Mouse (Mus musculus): ENCODE results near the gene Shisa5. TPM values are rescaled to one million over a fixed set of nuclear protein-coding genes. Genes with fewer than 3 reads are reported as not detected.

Shisa5 gene
- total RNA-seq (2014; fragmentation: Nextera tagmentation) (52.0 and 52.8 TPM in 2 replicates), total RNA-seq (2017) (37.6 and 74.5 TPM in 2 replicates)

DNA sequence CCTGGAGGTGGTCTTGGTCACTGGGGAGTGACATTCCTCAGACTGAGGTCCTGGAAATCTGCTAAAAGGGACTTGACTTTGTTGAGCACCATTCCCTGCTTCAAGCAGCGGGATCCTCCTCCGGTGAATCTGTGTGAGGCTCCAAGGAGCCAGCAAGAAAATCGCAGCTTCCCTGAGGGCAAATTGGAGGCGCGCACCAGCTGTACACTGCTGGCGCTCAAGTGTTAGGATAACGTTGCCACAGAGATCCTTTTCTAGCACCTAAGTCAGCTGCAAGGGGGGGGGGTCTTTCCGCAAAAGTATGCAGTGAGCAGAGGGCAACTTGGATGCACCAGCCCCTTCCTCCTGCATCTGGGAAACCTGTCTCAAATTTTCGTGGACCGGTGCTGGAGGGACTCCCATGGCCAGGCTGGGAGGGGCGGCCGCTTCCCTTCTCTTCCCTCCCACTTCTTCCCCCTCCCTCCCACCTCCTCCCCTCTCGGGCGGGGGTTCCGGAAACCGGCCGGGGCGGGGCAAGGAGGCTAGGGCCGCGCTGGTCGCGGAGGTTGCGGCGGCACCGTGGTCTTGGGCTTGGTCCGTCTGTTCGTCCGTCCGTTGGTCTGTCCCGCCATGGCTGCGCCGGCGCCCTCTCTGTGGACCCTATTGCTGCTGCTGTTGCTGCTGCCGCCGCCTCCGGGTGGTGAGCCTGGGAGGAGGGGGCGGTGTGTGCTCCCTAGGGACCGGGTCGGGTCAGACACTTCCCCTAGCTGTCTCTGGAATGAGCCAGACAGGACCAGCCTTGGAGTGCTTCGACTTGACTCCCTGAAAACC is at the start of gene Shisa5:
Gene Shisa5 (plus strand): TSS at position 480 of the 810 bp plus-strand sequence.
- ATAC-seq (replicated peaks; ENCODE audit: low FRiP score, low TSS enrichment, poor library complexity, severe bottlenecking): peak; percentile 90

DNA sequence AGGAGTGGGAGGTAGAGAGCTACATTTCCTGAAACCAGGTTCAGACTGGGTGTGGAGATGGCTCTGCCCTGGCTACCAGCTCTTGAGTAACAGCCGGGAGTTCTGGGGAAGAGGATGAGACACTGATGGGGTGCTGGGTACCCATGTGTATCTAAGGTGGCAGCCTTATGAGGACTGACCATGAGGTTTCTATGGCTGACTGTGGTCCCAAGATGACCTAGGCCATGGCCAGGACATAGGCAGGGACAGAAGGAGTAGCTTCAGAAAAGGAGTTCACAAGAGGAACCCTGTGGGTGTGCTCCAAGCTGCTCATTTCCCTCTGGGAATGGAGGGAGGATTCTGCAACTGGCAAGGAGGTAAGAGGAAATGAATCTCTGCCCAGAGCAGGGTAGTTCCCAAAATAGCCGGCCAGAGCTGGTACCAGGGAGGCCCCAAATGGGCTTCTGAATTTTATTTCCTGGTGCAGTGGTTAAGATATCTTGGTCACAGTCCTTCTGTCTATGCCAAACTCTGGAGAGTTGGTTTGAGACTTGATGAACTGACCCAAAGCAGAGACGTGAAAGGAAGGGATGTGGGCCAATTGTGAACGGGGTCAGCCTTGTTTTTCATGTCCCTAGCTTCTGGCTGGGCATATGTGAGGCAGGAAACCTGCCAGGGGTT is 48.4 kb upstream of the Shisa5 start:
- ATAC-seq (replicated peaks; ENCODE audit: low FRiP score, low TSS enrichment, poor library complexity, severe bottlenecking): no peak

DNA sequence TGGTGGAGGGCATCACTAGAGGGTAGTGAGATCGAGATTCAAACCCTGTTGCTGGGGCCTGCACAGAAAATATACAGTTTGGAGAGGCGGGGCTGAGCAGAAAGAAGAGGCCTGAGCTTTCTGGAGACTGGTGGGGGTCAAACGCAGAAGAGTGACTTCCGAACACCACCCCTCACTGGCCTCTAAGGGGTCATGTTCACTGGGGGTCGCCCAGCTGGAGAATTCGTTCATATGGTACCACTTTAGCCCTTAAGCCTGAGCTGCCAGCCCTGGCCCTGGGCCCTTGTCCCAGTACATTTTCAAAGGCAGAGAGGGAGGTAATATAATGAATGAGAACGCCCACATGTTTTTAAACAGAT is 47.9 kb upstream of the Shisa5 start:
- no peak for ATAC-seq (replicated peaks; ENCODE audit: low FRiP score, low TSS enrichment, poor library complexity, severe bottlenecking)

DNA sequence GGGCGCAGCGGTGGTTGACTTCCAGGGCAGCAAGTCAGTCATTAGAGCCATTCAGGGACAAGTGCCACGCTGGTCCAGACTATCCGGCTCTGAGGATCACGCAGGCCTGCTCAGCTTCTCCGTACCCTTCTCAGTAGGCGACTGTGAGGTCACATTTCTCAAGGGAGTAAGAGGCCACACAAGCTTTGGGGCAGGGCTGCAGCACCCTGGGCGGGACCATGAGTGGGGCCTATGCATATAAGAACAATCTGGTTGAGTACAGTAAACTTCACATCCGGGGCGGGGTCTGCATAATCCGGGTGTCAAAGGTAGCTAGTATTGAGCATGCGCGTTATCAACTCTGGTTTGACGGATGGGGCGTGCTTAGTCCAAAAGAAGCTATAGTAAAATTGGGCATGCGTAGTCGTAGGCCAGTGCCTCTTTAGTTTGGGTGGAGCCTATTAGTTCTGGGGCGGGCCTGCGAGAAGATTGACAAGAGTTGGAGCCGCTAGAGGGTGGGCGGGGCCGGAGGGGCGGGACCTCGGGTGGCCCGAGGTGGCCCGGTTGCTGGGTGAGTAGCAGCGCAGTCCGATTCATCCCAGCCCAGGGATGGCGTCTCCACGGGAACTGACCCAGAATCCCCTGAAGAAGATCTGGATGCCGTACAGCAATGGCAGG is 46.8 kb upstream of the Shisa5 start, which contains the start of gene Pfkfb4:
Gene Pfkfb4 (plus strand): TSS at position 351 of the 657 bp plus-strand sequence.
- peak; percentile 91 for ATAC-seq (replicated peaks; ENCODE audit: low FRiP score, low TSS enrichment, poor library complexity, severe bottlenecking)

DNA sequence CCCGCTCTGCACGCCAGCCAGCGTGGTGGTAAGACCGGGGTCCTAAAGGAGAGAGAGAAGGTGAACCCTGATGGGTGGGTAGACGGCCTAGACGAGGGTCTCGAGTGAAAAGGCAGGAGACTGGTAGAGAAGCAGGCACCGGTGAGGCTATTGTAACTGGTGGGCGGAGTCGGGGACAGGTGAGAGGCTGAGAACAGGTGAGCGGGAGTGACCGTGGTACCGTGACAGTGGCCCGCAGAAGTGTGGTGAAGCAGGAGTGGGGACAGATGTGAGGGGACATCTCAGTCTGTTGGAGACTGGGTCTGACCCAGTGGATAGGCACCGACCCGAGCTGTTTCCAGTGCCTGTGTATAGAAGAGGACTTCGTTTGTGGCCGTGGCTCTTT is 46.3 kb upstream of the Shisa5 start:
- no peak for ATAC-seq (replicated peaks; ENCODE audit: low FRiP score, low TSS enrichment, poor library complexity, severe bottlenecking)

DNA sequence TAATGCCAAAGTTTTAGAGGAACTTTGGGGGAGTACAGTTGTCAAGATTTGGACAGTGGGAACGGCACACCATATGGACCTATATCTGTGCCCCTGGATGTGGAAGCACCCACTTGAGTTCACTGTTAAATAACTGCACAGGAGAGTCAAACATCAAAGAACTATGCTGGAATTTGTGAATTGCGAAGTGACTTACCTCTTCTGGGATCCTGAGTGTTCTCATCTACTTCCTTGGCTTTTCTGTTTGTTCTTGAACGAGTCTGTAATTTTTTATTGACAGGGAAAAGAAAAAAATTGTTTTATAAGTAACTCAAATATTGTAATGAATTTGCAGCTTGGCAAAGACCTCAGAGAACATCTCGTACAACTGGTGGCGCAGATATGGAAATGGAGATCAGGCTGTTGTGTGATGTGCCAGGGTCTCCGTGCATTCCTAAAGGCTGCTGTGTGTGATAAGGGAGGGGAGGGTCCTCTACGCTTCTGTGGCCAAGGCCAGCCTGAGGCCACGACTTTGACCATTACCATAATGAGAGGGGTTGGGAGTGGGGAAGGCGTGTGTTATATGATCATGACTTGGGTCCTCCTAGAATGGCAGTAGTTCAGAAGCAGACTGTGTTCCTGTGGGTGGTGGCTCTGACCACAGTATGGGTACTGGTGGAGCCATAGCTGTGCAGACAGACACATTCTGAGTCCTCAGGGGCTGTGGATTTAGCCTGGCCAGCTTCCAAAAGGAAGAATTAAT is 45.6 kb upstream of the Shisa5 start:
- ATAC-seq (replicated peaks; ENCODE audit: low FRiP score, low TSS enrichment, poor library complexity, severe bottlenecking): no peak

DNA sequence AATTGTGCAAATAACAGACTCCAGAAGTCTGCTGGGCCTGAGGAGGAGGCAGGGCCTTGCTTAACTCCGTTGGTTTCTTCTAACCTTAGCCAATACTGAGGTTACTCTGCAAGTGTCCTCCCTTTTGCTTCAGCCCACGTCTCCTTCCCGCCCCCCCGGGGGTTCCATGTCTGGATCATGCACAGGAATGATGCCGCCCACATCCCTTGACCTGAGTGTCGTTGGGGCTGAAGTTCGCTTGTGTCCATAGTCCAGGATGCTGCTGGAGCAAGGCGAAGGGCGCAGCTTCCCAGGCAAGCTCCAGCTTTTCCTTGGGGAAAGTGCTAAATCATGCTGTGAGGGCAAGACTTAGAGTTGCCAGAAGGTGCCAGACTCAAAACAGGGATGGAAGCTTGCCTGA is 42.0 kb upstream of the Shisa5 start:
- no peak for ATAC-seq (replicated peaks; ENCODE audit: low FRiP score, low TSS enrichment, poor library complexity, severe bottlenecking)

DNA sequence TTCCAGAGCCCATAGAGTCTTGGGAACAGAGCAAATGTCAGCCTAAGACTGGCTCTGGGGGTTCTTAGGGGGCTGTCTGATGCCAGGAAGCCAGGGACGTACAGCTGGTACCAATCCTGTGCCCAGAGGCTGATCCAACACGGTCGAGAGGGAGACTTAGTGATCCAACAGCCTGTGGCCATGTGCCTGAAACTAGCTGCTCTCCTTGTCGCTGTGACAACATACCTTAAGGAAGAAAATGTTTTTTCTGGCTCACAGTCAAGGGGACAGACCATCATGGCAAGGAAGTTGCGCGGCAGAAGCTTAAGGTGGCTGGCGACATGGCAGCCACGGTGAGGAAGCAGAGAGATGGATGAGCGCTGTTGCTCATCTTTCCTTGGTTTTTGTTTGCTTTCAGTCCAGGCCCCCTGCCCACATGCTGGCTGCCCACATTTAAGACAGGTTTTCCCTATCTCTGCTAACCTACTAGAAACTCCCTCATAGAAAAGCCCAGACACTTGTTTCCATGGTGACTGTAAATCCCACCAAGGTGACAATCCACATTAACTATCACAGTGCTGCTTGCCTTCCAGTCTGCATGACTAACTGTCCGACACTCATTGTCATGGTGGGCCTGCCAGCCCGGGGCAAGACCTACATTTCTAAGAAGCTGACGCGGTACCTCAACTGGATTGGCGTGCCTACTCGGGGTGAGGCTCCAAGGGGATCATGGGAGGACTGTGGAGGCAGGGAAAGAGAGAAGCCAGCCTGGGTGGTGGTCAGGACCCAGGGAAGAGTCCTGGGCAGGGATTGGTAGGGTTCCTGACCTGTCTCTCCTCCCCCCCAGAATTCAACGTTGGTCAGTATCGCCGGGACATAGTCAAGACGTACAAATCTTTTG is 39.8 kb upstream of the Shisa5 start:
- no peak for ATAC-seq (replicated peaks; ENCODE audit: low FRiP score, low TSS enrichment, poor library complexity, severe bottlenecking)

DNA sequence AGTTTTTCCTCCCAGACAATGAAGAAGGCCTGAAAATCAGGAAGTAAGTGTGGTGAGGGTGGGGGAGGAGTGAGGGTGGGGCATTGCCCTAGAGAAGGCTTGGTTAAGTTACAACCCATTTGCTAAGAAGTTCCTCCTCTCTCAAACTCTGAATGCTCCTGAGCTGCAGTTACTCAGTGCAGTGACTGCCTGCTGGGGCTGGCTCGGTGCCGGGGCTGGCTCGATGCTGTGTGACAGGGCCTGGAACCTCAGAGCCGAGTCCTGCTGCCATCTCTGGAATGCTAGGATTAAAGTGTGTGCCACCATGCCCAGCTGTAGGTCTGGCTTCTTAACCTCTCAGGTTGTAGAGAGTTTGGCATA is 39.2 kb upstream of the Shisa5 start:
- no peak for ATAC-seq (replicated peaks; ENCODE audit: low FRiP score, low TSS enrichment, poor library complexity, severe bottlenecking)

DNA sequence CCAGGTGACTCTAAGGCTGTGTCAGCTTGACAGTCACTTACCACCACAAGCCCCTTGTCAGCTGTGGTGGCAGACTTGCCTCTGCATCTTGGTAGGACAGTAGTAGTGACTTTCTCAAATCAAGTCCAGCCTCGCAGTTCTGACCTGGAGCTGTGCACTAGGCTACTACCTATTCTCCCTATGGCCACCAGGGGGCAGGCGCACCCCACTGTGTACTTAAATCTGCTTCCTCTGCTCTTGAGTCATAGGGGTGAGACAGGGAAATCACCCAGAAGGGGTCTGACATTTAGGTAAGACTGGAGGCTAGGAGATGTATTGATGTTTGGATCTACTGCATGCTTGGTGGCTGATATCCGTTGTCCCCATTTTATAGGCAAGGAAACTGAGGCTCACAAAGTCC is 37.6 kb upstream of the Shisa5 start:
- peak; percentile 72 for ATAC-seq (replicated peaks; ENCODE audit: low FRiP score, low TSS enrichment, poor library complexity, severe bottlenecking)

DNA sequence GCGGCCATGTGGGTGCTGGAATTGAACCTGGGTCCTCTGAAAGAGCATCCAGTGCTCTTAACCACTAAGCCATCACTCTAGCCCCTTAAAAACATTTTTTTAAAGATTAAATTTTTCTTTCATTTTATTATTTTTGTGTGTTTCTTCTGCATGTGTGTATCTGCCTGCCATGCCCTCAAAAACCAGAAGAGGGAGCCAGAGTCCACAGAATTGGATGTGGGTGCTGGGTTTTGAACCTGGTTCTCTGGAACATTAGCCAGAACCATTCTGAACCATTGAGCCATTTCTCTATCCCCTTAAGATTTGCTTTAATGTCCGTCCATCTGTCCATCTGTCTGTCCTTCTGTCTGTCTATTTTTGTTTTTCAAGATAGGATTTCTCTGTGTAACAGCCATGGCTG is 35.2 kb upstream of the Shisa5 start:
- no peak for ATAC-seq (replicated peaks; ENCODE audit: low FRiP score, low TSS enrichment, poor library complexity, severe bottlenecking)

DNA sequence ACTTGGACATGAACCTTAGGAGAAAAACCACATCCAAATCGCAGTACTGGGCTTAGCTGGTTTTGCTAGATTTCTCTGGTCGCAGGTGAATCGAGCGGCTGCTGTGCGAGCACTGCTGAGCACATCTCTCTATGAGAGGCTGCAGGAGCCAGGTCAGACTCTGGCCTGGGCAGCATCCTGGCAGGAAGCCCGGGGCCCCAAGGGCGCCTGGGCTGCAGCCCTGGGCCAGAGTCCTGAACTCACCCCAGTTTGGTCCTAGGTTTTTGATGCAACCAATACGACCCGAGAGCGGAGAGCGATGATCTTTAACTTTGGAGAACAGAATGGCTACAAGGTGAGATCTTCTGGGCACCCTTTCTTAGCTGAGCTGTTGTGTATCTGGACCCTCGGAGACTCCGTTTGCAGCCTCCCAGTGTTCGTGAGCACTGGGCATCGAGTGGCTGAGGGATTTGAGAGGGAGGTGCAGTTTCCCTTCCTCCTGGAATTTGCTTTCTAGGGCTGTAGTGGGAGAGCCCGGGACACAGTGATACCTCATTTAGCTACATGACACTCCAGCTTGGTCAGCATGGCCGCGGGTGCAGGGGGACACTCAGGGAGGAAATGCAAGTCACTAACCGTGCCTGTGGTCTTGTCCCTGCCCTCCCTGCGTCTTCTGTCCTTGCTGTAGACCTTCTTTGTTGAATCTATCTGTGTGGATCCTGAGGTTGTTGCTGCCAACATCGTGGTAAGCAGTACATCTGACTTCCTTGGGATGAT is 31.2 kb upstream of the Shisa5 start:
- ATAC-seq (replicated peaks; ENCODE audit: low FRiP score, low TSS enrichment, poor library complexity, severe bottlenecking): no peak

DNA sequence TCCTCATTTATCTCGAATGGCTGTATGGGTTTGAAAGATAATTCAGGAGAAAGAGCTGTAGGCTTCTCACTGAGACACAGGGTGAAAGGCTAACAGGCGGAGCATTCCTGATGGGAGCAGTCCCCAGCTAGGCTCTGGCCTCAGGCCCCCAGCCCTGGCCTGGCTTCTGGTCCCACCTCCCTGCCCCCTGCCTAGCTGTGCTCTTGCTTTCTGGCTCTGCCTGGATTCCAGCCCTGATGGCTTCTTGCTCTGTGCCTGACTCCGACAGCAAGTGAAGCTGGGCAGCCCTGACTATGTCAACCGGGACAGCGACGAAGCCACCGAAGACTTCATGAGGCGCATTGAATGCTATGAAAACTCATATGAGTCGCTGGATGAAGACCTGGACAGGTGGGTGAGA is 30.3 kb upstream of the Shisa5 start:
- ATAC-seq (replicated peaks; ENCODE audit: low FRiP score, low TSS enrichment, poor library complexity, severe bottlenecking): no peak

DNA sequence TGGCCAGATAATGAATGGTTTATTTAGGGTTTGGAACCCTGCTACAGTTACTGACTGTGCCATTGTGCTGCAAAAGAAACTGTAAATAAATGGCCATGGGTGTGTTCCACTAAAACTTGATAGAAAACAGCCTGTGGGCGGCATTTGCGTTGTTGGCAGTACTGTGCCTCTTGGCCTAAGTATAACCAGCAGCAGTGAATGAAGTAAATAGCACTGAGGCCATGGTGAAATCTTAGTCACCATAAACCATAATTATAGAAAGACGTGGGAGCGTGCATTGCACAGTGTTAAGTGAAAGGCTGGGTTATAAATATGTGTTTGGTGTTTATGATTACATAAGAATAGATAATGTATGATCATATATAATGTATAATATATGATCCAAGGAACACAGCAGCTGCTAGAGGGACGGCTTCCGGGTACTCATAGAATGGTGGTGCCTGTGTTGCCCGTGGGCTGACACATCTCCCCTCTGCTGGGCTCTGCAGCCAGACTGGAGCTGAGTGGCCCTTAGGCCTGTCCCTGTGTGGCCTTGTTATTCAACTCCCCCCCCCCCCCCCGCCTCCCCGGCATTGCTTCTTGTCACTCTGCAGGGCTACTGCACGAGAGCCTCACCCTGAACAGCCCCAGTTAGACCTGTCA is 29.2 kb upstream of the Shisa5 start:
- no peak for ATAC-seq (replicated peaks; ENCODE audit: low FRiP score, low TSS enrichment, poor library complexity, severe bottlenecking)

DNA sequence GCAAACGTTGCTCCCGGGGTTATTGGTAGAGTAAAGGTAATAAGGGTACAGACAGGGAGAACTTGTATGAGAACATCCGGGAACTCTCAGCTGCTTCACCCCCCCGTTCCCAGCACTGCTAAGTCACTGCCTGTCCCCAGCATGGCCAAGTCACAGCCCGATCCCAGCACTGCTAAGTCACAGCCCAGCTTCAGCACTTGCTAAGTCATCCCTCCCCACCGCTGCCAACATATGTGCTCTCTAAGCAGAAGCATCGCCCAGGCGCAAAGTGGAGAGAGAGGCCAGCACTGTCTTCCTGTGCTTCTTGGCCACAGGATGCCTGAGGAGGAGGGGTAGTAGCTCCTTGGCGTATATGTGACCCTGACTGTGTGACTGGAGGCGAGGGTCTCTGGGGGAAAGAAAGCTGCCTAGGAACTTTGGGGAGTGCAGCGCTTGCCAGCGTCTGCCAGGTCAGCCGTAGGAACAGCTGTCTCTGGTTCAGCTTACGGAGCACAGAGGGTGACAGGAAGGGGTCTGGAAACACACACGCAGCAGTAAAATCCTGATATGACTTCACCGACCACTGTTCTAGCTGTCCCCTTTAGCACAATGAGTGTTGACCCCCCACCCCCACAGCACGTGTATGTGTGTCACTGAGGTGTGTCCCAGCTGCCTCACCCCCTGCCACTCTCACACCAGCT is 28.6 kb upstream of the Shisa5 start:
- peak; percentile 95 for ATAC-seq (replicated peaks; ENCODE audit: low FRiP score, low TSS enrichment, poor library complexity, severe bottlenecking)

DNA sequence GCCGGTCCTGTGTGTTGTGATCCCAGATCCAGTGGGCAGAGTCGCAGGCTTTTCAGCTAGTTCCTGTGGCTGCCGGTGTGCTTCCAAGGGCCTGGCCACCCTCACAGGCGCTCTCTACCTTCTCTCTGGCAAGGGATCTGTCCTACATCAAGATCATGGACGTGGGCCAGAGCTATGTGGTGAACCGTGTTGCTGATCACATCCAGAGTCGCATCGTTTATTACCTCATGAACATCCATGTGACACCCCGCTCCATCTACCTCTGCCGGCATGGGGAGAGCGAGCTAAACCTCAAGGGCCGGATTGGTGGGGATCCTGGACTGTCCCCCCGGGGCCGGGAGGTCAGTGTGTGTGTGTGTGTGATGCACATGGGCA is 28.1 kb upstream of the Shisa5 start:
- no peak for ATAC-seq (replicated peaks; ENCODE audit: low FRiP score, low TSS enrichment, poor library complexity, severe bottlenecking)

DNA sequence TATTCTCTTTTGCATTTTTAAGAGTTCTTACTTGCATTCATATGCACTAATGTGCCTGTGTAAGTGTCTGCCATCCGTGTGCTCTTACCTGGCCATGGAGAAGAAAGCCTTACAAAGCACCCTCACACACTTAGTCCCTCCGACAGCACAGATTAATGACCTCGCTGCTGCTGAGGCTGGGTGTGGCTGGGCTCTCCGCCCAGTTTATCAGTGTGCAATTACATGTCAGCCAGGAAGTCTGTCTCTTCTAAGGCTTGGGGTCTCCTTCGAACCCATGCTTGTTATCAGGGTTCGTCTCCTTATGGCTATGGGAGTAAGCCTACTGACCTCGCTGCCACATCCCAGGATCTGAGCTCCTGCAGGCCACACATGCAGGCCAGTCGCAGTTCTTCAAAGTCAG is 23.0 kb upstream of the Shisa5 start:
- peak; percentile 80 for ATAC-seq (replicated peaks; ENCODE audit: low FRiP score, low TSS enrichment, poor library complexity, severe bottlenecking)

Measured in megakaryocyte-erythroid progenitor cell, adult 5-6 weeks (primary cell).